Comparison of ENCODE assay signal across 8 mouse cellular contexts in genomic region chr10:122982909-122983578, GRCm38 (mm10).
DNase-seq lines count a peak whose midpoint lies in the region; ATAC-seq and TF ChIP-seq lines count a peak whose summit lies in the region.

No protein-coding gene starts in this region.

- no peak for TF ChIP-seq CTCF in embryonic fibroblast, embryonic 13.5 days (IDR thresholded peaks at IDR 0.05; ENCODE audit: borderline replicate concordance, insufficient read depth, low read length)
- TF ChIP-seq CTCF in stomach, postnatal 0 days (IDR thresholded peaks at IDR 0.05; ENCODE audit: low read depth), result no peak

- H3K36me3 ChIP-seq in heart, embryonic 11.5 days (ENCODE audit: control insufficient read depth, insufficient read depth, low read length), result peaks cover 15% of the 10 kb centered on the region
- peaks cover 33% of the 10 kb centered on the region for H3K36me3 ChIP-seq in limb, embryonic 12.5 days
- peaks cover 8% of the 10 kb centered on the region; the same call in 1 of the 2 replicates for H3K36me3 ChIP-seq in stomach, postnatal 0 days (ENCODE audit: control insufficient read depth, insufficient read depth, low read length)

- no peak overlapping the region for H3K9ac ChIP-seq in heart, embryonic 11.5 days (ENCODE audit: low read depth, low read length)
- H3K9ac ChIP-seq in limb, embryonic 12.5 days (replicated peaks), result no peak overlapping the region
- no peak overlapping the region for H3K9ac ChIP-seq in stomach, postnatal 0 days (ENCODE audit: low read length)

- DNase-seq in heart, postnatal 25 days (ENCODE audit: low spot score), result no peak
- DNase-seq in CD4-positive helper T cell, adult 2 months (ENCODE audit: low read depth, low spot score), result peak; percentile 24
- DNase-seq in stomach, postnatal 0 days (ENCODE audit: low spot score), result no peak
- DNase-seq in urinary bladder, adult 2 months (ENCODE audit: low spot score), result no peak

- no peak for TF ChIP-seq EP300 in stomach, postnatal 0 days (optimal IDR thresholded peaks at IDR 0.05)

- H3K27me3 ChIP-seq in heart, embryonic 11.5 days (ENCODE audit: control insufficient read depth, insufficient read depth, low read length), result no peaks in the 10 kb centered on the region
- H3K27me3 ChIP-seq in limb, embryonic 12.5 days, result no peaks in the 10 kb centered on the region
- H3K27me3 ChIP-seq in stomach, postnatal 0 days (ENCODE audit: control insufficient read depth, insufficient read depth, low read length), result no peaks in the 10 kb centered on the region

- H3K4me2 ChIP-seq in heart, embryonic 11.5 days, result peak overlapping the region; percentile 70
- H3K4me2 ChIP-seq in limb, embryonic 12.5 days, result peak overlapping the region; percentile 64
- peak overlapping the region; percentile 56 for H3K4me2 ChIP-seq in stomach, postnatal 0 days (replicated peaks; ENCODE audit: low read depth)

- 59% methylated on average over 11 of the region's 11 CpGs for WGBS in heart, embryonic 11.5 days (ENCODE audit: insufficient replicate concordance)
- WGBS in limb, embryonic 12.5 days, result 88% methylated on average over 11 of the region's 11 CpGs
- 62% methylated on average over 11 of the region's 11 CpGs for WGBS in stomach, postnatal 0 days

- TF ChIP-seq POLR2A in embryonic fibroblast, embryonic 13.5 days (IDR thresholded peaks at IDR 0.05; ENCODE audit: low read depth, low read length), result peak; percentile 78

- H3K4me3 ChIP-seq in heart, embryonic 11.5 days (ENCODE audit: low read depth, low read length), result peak overlapping the region; percentile 98
- H3K4me3 ChIP-seq in embryonic fibroblast, embryonic 13.5 days (ENCODE audit: insufficient read depth, low read length), result peak overlapping the region; percentile 97
- peak overlapping the region; percentile 87 for H3K4me3 ChIP-seq in limb, embryonic 12.5 days (replicated peaks)
- H3K4me3 ChIP-seq in stomach, postnatal 0 days (ENCODE audit: low read depth, low read length), result no peak overlapping the region

- peaks cover 18% of the 10 kb centered on the region for H3K4me1 ChIP-seq in heart, embryonic 11.5 days (ENCODE audit: control insufficient read depth, insufficient read depth, low read length)
- H3K4me1 ChIP-seq in embryonic fibroblast, embryonic 13.5 days (ENCODE audit: control insufficient read depth, insufficient read depth, low read length), result peaks cover 5% of the 10 kb centered on the region
- H3K4me1 ChIP-seq in limb, embryonic 12.5 days (replicated peaks), result peaks cover 25% of the 10 kb centered on the region
- no peaks in the 10 kb centered on the region for H3K4me1 ChIP-seq in stomach, postnatal 0 days (replicated peaks; ENCODE audit: control insufficient read depth, insufficient read depth)

- no peaks in the 10 kb centered on the region; the same call in 1 of the 2 replicates for H3K9me3 ChIP-seq in heart, embryonic 11.5 days (replicated peaks; ENCODE audit: control insufficient read depth, low read length)
- peaks cover 12% of the 10 kb centered on the region for H3K9me3 ChIP-seq in limb, embryonic 12.5 days
- no peaks in the 10 kb centered on the region for H3K9me3 ChIP-seq in stomach, postnatal 0 days (ENCODE audit: control insufficient read depth, low read length)

- intact Hi-C loops in heart, postnatal 25 days (cut with DNase I), result no loop called here

- ATAC-seq in heart, embryonic 11.5 days (replicated peaks; ENCODE audit: insufficient number of reproducible peaks, low FRiP score, low TSS enrichment), result no peak
- ATAC-seq in limb, embryonic 12.5 days (ENCODE audit: insufficient number of reproducible peaks, insufficient read depth, low FRiP score, low TSS enrichment, low read depth), result no peak
- no peak for ATAC-seq in stomach, postnatal 0 days (ENCODE audit: low FRiP score, low TSS enrichment)
- ATAC-seq in inflammation-experienced regulatory T-cells, adult 6 months, result no peak

- H3K27ac ChIP-seq in heart, embryonic 11.5 days (ENCODE audit: low read depth, low read length), result peak overlapping the region; percentile 22; the same call in 1 of the 2 replicates
- H3K27ac ChIP-seq in embryonic fibroblast, embryonic 13.5 days (ENCODE audit: insufficient read depth, low read length), result peak overlapping the region; percentile 99
- peak overlapping the region; percentile 100; the same call in 1 of the 2 replicates for H3K27ac ChIP-seq in limb, embryonic 12.5 days
- no peak overlapping the region for H3K27ac ChIP-seq in stomach, postnatal 0 days (replicated peaks)
